Mouse (Mus musculus) kidney, adult 2 months (tissue): Measurements from ENCODE around the gene Pappa2. TPM values are rescaled to one million over a fixed set of nuclear protein-coding genes. Genes with fewer than 3 reads are reported as not detected.

Experiments
- DNase-seq: peaks from one replicate; pipeline ENCODE4 v3.0.0; 2021
- H3K27ac ChIP-seq: fragments of 200-500 bp; 2 replicates; pipeline ENCODE4 v1.5.1; 2012; ENCODE audit warnings: low read depth, low read length, control low read depth, inconsistent platforms; ENCODE audit not compliant: insufficient read depth
- H3K27me3 ChIP-seq: fragments of 200-500 bp; replicated peaks from 2 replicates; pipeline ENCODE4 v1.6.1; 2012; ENCODE audit warnings: mild to moderate bottlenecking, moderate library complexity, low read length, inconsistent platforms; ENCODE audit not compliant: control insufficient read depth, insufficient read depth
- H3K36me3 ChIP-seq: fragments of 200-500 bp; 2 replicates; pipeline ENCODE4 v1.6.1; 2012; ENCODE audit warnings: mild to moderate bottlenecking, moderate library complexity, low read length, inconsistent platforms; ENCODE audit not compliant: control insufficient read depth, insufficient read depth
- H3K4me1 ChIP-seq: fragments of 200-500 bp; 2 replicates; pipeline ENCODE4 v1.6.1; 2011; ENCODE audit warnings: low read length; ENCODE audit not compliant: control insufficient read depth, insufficient read depth
- H3K4me3 ChIP-seq: fragments of 200-500 bp; 2 replicates; pipeline ENCODE4 v1.5.1; 2011; ENCODE audit warnings: mild to moderate bottlenecking, low read depth, low read length, control low read depth; ENCODE audit not compliant: insufficient read depth
- CTCF ChIP-seq: fragments of 200-500 bp; conservative IDR thresholded peaks from 2 replicates; pipeline ENCODE4 v1.5.1; 2011; ENCODE audit warnings: low read depth, mild to moderate bottlenecking, control low read depth, low read length, moderate library complexity, mixed read lengths; ENCODE audit not compliant: insufficient read depth, insufficient read length
- POLR2A ChIP-seq: fragments of 200-500 bp; IDR thresholded peaks from one replicate; pipeline ENCODE4 v1.6.1; 2011; ENCODE audit warnings: low read depth, low read length, control low read depth
- WGBS: fragments of 180-500 bp; shearing (Covaris S2); methylation state at CpG from one replicate; pipeline ENCODE4 v1.1.7; 2018; 5-methylcytosine and 5-hydroxymethylcytosine counted together
- polyA plus RNA-seq: library from polyadenylated mRNA; depleted of rRNA; stranded (reverse); fragments of >200 nt; gene quantifications from 2 replicates; pipeline ENCODE4 v1.2.3, GENCODE M21; 2012

The Pappa2 gene
- polyA plus RNA-seq, 1 experiment: 0.23 TPM

GRCm38 (mm10) chr1:158853936-158854882, 126.1 kb downstream of the Pappa2 start:
- 44% methylated on average over 5 of the region's 5 CpGs for WGBS
- H3K36me3 ChIP-seq: no peaks in the 10 kb centered on the region
- no peaks in the 10 kb centered on the region for H3K4me1 ChIP-seq
- DNase-seq: no peak
- no peak overlapping the region for H3K27ac ChIP-seq
- H3K4me3 ChIP-seq: no peak overlapping the region
- H3K27me3 ChIP-seq: no peaks in the 10 kb centered on the region
- TF ChIP-seq CTCF: no peak
- no peak for TF ChIP-seq POLR2A

DNA sequence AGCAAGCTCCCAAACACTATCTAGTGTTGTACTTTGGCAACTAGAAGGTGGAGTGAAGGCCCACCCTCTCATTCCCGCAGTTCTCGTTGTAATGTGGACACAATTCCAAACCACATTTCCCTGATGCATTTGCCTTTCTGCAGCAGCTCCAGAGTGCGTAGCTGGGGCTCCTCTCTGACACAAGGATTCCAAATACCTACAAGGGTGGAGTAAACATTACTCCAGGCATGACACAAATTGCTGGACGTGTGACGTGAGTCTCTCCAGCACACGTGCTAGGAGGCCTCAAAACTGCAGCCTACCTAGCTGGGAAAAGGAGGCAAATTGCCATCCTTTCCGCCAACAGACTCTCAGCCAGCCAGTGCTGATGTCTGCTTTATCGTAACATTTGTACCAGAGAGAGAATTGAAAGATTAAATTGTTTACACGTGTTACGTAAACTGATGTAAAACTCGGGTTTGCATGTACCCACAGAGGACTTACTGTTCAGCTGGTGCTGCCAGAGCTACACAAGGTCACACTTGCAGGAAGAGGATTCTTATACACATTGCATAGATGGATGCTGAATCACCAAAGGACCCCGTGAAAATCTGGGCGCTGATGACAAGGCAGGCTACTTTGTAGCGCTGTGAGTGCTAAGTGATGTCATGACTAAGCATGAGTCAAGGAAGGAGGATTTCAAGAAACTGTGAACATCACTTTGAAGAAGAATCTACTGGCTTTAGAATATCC, 127.3 kb downstream of the Pappa2 start:
- no peak for DNase-seq

DNA sequence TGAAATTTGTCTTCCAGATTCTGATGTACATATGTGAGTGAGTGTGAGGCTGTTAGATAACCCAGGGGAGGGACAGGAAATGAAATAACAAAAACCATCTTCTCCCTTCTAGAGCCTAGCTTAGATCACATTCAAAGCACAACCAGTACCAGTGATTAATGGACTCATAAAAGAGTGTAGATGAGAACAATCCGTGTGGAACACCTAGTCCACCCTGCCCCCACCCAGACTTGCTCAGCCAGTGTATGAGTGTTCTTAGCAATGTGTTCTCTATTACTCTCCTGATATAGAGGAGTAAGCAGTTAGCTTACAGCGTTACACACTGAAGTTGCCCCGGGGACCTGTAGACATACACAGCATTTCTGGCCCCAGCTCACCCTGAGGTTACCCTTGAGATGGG, 129.8 kb downstream of the Pappa2 start:
- Histone ChIP-seq H3K36me3 (no peaks in the 10 kb centered on the region), H3K27ac (no peak overlapping the region), H3K27me3 (no peaks in the 10 kb centered on the region), H3K4me1 (no peaks in the 10 kb centered on the region), H3K4me3 (no peak overlapping the region)
- DNase-seq: no peak
- no peak for TF ChIP-seq CTCF
- TF ChIP-seq POLR2A: no peak
- 38% methylated on average over 3 of the region's 3 CpGs for WGBS

More for the DNA sequence above, 127.3 kb downstream of the Pappa2 start:
- no peaks in the 10 kb centered on the region for H3K27me3 ChIP-seq
- no peak overlapping the region for H3K27ac ChIP-seq
- no peaks in the 10 kb centered on the region for H3K36me3 ChIP-seq
- no peak overlapping the region for H3K4me3 ChIP-seq
- 82% methylated on average over 14 of the region's 14 CpGs for WGBS
- no peaks in the 10 kb centered on the region for H3K4me1 ChIP-seq
- TF ChIP-seq POLR2A (no peak), CTCF (no peak)

- Histone ChIP-seq H3K27ac (no peak overlapping the region), H3K36me3 (no peaks in the 10 kb centered on the region), H3K4me1 (no peaks in the 10 kb centered on the region), H3K4me3 (no peak overlapping the region), H3K27me3 (no peaks in the 10 kb centered on the region)
- DNase-seq: no peak
- TF ChIP-seq POLR2A: no peak
- 0 out of 2 replicates have a peak, but pooled peaks have one; percentile 15 for TF ChIP-seq CTCF
- 55% methylated on average over 10 of the region's 10 CpGs for WGBS
Observed at GRCm38 (mm10) chr1:158844604-158845003, 135.7 kb downstream of the Pappa2 start.

DNA sequence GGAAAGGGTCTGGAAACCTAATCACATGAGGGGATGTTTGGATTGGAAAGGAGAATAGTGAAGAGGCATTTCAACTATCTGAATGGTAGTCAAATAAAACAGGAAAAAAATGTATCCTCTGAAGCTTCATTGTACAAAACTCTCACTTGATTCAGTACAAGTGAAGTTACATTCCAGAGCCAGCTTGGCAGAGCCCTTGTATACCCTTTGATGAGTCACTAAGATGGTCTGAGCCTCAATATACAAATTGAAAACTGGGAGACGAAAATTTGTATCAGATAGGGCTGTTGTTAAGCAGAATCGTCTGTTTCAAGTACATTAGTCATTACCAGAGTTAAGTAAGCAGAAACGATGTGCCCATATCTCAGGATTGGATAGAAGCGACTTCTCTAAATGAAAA, 143.1 kb downstream of the Pappa2 start:
- TF ChIP-seq CTCF: no peak
- no peak for TF ChIP-seq POLR2A
- 78% methylated on average over 4 of the region's 4 CpGs for WGBS
- no peaks in the 10 kb centered on the region for H3K27me3 ChIP-seq
- H3K4me1 ChIP-seq: no peaks in the 10 kb centered on the region
- H3K36me3 ChIP-seq: no peaks in the 10 kb centered on the region
- no peak overlapping the region for H3K4me3 ChIP-seq
- DNase-seq: no peak
- no peak overlapping the region for H3K27ac ChIP-seq

- TF ChIP-seq CTCF (no peak), POLR2A (no peak)
- H3K27ac ChIP-seq: no peak overlapping the region
- no peaks in the 10 kb centered on the region for H3K4me1 ChIP-seq
- H3K4me3 ChIP-seq: no peak overlapping the region
- DNase-seq: no peak
- no peaks in the 10 kb centered on the region for H3K27me3 ChIP-seq
- no peaks in the 10 kb centered on the region for H3K36me3 ChIP-seq
- WGBS: 62% methylated on average over 3 of the region's 3 CpGs
Observed at GRCm38 (mm10) chr1:158830152-158830551, 150.1 kb downstream of the Pappa2 start.

DNA sequence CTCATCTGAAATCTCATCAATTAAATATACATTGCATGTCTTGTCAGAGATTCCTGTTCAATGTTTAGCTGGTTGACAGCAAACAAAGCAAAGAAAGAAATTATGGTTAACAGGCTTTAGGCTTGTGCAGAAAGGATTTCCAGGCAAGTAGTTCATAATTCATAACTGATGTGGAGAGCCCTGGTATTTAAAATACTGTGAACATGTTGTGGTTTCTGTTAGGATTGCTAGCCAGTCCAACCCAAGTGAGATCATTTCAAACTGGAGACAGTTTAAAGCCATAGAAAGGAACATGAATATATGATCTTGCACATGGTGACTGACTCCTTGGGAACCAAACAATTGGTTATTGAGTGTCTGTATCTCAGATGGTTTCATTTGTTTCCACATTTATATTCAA, 152.4 kb downstream of the Pappa2 start:
- no peak for TF ChIP-seq POLR2A
- no peak for TF ChIP-seq CTCF
- DNase-seq: no peak

More for the DNA sequence above, 152.4 kb downstream of the Pappa2 start:
- Histone ChIP-seq H3K4me3 (no peak overlapping the region), H3K4me1 (no peaks in the 10 kb centered on the region), H3K27me3 (no peaks in the 10 kb centered on the region), H3K36me3 (no peaks in the 10 kb centered on the region), H3K27ac (no peak overlapping the region)
